Mouse (Mus musculus) forebrain, embryonic 14.5 days (tissue): ENCODE data around the gene Mbd5. TPM values are rescaled to one million over a fixed set of nuclear protein-coding genes. Genes with fewer than 3 reads are reported as not detected.

Experiments used
- ATAC-seq: fragments of 200-750 bp; cut with Nextera tagmentation; 2 replicates; pipeline ENCODE4 v1.8.0; 2017; ENCODE audit warnings: mild to moderate bottlenecking, moderate library complexity
- DNase-seq: peaks from one replicate; pipeline ENCODE4 v3.0.0-alpha.2; 2015; ENCODE audit warnings: low spot score
- H3K27ac ChIP-seq: fragments of 300-500 bp; sonication (generic); 2 replicates; pipeline ENCODE4 v1.5.1; 2014; ENCODE audit warnings: low read depth, mild to moderate bottlenecking, control low read depth, low read length, moderate library complexity
- H3K27me3 ChIP-seq: fragments of 300-500 bp; sonication (generic); replicated peaks from 2 replicates; pipeline ENCODE4 v1.6.1; 2014; ENCODE audit warnings: low read length, control low read depth, mixed read lengths; ENCODE audit not compliant: control insufficient read depth, insufficient read depth
- H3K36me3 ChIP-seq: fragments of 300-500 bp; sonication (generic); 2 replicates; pipeline ENCODE4 v1.6.1; 2014; ENCODE audit warnings: low read length, control low read depth; ENCODE audit not compliant: control insufficient read depth, insufficient read depth
- H3K4me1 ChIP-seq: fragments of 300-500 bp; sonication (generic); 2 replicates; pipeline ENCODE4 v1.6.1; 2014; ENCODE audit warnings: antibody characterized with exemption, low read length, control low read depth; ENCODE audit not compliant: control insufficient read depth, insufficient read depth
- H3K4me2 ChIP-seq: fragments of 300-500 bp; sonication (generic); 2 replicates; pipeline ENCODE4 v1.6.1; 2014; ENCODE audit warnings: mild to moderate bottlenecking, control low read depth, low read length
- H3K4me3 ChIP-seq: fragments of 300-500 bp; sonication (generic); 2 replicates; pipeline ENCODE4 v1.5.1; 2014; ENCODE audit warnings: low read depth, low read length, control low read depth
- H3K9ac ChIP-seq: fragments of 300-500 bp; sonication (generic); 2 replicates; pipeline ENCODE4 v1.6.1; 2014; ENCODE audit warnings: mild to moderate bottlenecking, low read length, control low read depth, moderate library complexity
- H3K9me3 ChIP-seq: fragments of 300-500 bp; sonication (generic); replicated peaks from 2 replicates; pipeline ENCODE4 v1.6.1; 2016; ENCODE audit warnings: low read length, control low read depth, mixed read lengths; ENCODE audit not compliant: control insufficient read depth
- whole genome bisulfite sequencing: fragments of 180-500 bp; shearing (Covaris S2); extraction: QIAGEN DNeasy Blood & Tissue Kit; methylation state at CpG from one replicate; pipeline ENCODE4 v1.1.7; 2014; 5-methylcytosine and 5-hydroxymethylcytosine counted together
- polyA plus RNA-seq: library from polyadenylated mRNA; unstranded; fragments of >200 nt; fragmentation: Nextera tagmentation; extraction: Ambion mirVana; gene quantifications from 2 replicates; pipeline ENCODE4 v1.2.1, GENCODE M21; 2014

Gene Mbd5
- polyA plus RNA-seq, 1 experiment from 2014 or later: 27.2 TPM

GRCm38 (mm10) chr2:49272295-49272967 is 323.1 kb downstream of the Mbd5 start:
- H3K27ac ChIP-seq: no peak overlapping the region
- H3K9ac ChIP-seq: no peak overlapping the region
- no peaks in the 10 kb centered on the region for H3K36me3 ChIP-seq
- H3K4me1 ChIP-seq: peaks cover 10% of the 10 kb centered on the region
- H3K4me2 ChIP-seq: no peak overlapping the region
- ATAC-seq: peak; percentile 84
- 21% methylated on average over 11 of the region's 11 CpGs for WGBS
- no peaks in the 10 kb centered on the region for H3K9me3 ChIP-seq
- peak; percentile 68 for DNase-seq
- no peak overlapping the region for H3K4me3 ChIP-seq
- no peaks in the 10 kb centered on the region for H3K27me3 ChIP-seq

- H3K4me3 ChIP-seq: no peak overlapping the region
- H3K27me3 ChIP-seq: no peaks in the 10 kb centered on the region
- H3K9me3 ChIP-seq: no peaks in the 10 kb centered on the region
- no peak overlapping the region for H3K9ac ChIP-seq
- H3K36me3 ChIP-seq: no peaks in the 10 kb centered on the region; the same call in 1 of the 2 replicates
- peaks cover 10% of the 10 kb centered on the region for H3K4me1 ChIP-seq
- 95% methylated on average over 4 of the region's 4 CpGs for WGBS
- ATAC-seq (no peak), DNase-seq (no peak)
- no peak overlapping the region for H3K27ac ChIP-seq
- H3K4me2 ChIP-seq: no peak overlapping the region
Measured at GRCm38 (mm10) chr2:49276017-49276722, 326.9 kb downstream of the Mbd5 start.

GRCm38 (mm10) chr2:49280496-49280895 is 331.2 kb downstream of the Mbd5 start:
- Histone ChIP-seq H3K36me3 (no peaks in the 10 kb centered on the region; the same call in 1 of the 2 replicates), H3K27me3 (no peaks in the 10 kb centered on the region)

GRCm38 (mm10) chr2:49283583-49283982 is 334.3 kb downstream of the Mbd5 start:
- Histone ChIP-seq H3K9ac (no peak overlapping the region), H3K4me1 (no peaks in the 10 kb centered on the region), H3K27me3 (no peaks in the 10 kb centered on the region), H3K4me2 (no peak overlapping the region), H3K9me3 (no peaks in the 10 kb centered on the region), H3K27ac (no peak overlapping the region), H3K36me3 (no peaks in the 10 kb centered on the region; the same call in 1 of the 2 replicates), H3K4me3 (no peak overlapping the region)
- ATAC-seq (no peak), DNase-seq (no peak)

More at GRCm38 (mm10) chr2:49280496-49280895, 331.2 kb downstream of the Mbd5 start:
- no peak overlapping the region for H3K4me2 ChIP-seq
- H3K27ac ChIP-seq: no peak overlapping the region
- H3K9ac ChIP-seq: no peak overlapping the region
- ATAC-seq: no peak
- DNase-seq: no peak
- no peak overlapping the region for H3K4me3 ChIP-seq
- H3K4me1 ChIP-seq: no peaks in the 10 kb centered on the region
- no peaks in the 10 kb centered on the region for H3K9me3 ChIP-seq

GRCm38 (mm10) chr2:49286965-49287364 is 337.7 kb downstream of the Mbd5 start:
- Histone ChIP-seq H3K9ac (no peak overlapping the region), H3K4me3 (no peak overlapping the region), H3K27me3 (no peaks in the 10 kb centered on the region), H3K9me3 (no peaks in the 10 kb centered on the region), H3K4me1 (no peaks in the 10 kb centered on the region), H3K27ac (no peak overlapping the region), H3K36me3 (no peaks in the 10 kb centered on the region), H3K4me2 (no peak overlapping the region)
- DNase-seq (peak; percentile 16), ATAC-seq (no peak)
- 5% methylated on average over 1 of the region's 1 CpGs for whole genome bisulfite sequencing

- Histone ChIP-seq H3K27ac (no peak overlapping the region), H3K27me3 (no peaks in the 10 kb centered on the region), H3K9me3 (no peaks in the 10 kb centered on the region), H3K4me3 (no peak overlapping the region), H3K9ac (no peak overlapping the region), H3K36me3 (no peaks in the 10 kb centered on the region), H3K4me2 (no peak overlapping the region), H3K4me1 (no peaks in the 10 kb centered on the region)
- ATAC-seq (no peak), DNase-seq (no peak)
- 93% methylated on average over 2 of the region's 2 CpGs for WGBS
Measured at GRCm38 (mm10) chr2:49291709-49292108, 342.4 kb downstream of the Mbd5 start.

GRCm38 (mm10) chr2:49312629-49313447 is 363.5 kb downstream of the Mbd5 start:
- ATAC-seq (peak; percentile 95), DNase-seq (peak; percentile 85)
- peak overlapping the region; percentile 43; the same call in 1 of the 2 replicates for H3K9ac ChIP-seq
- no peaks in the 10 kb centered on the region for H3K9me3 ChIP-seq
- 0 out of 2 replicates have a peak, but pooled peaks cover 4% of the 10 kb centered on the region for H3K36me3 ChIP-seq
- H3K4me3 ChIP-seq: peak overlapping the region; percentile 19; the same call in 1 of the 2 replicates
- peak overlapping the region; percentile 46 for H3K4me2 ChIP-seq
- no peak overlapping the region for H3K27ac ChIP-seq
- WGBS: 46% methylated on average over 19 of the region's 19 CpGs
- no peaks in the 10 kb centered on the region for H3K27me3 ChIP-seq
- no peaks in the 10 kb centered on the region for H3K4me1 ChIP-seq

- no peak overlapping the region for H3K4me2 ChIP-seq
- H3K4me1 ChIP-seq: no peaks in the 10 kb centered on the region
- DNase-seq (no peak), ATAC-seq (no peak)
- no peaks in the 10 kb centered on the region for H3K27me3 ChIP-seq
- no peaks in the 10 kb centered on the region for H3K36me3 ChIP-seq
- no peak overlapping the region for H3K4me3 ChIP-seq
- no peak overlapping the region for H3K9ac ChIP-seq
- WGBS: 96% methylated on average over 7 of the region's 7 CpGs
- no peak overlapping the region for H3K27ac ChIP-seq
- no peaks in the 10 kb centered on the region for H3K9me3 ChIP-seq
Measured at GRCm38 (mm10) chr2:49333594-49333993, 384.3 kb downstream of the Mbd5 start.
